Mouse (Mus musculus): ENCODE measurements around the gene Pygm.

Pygm gene

DNA sequence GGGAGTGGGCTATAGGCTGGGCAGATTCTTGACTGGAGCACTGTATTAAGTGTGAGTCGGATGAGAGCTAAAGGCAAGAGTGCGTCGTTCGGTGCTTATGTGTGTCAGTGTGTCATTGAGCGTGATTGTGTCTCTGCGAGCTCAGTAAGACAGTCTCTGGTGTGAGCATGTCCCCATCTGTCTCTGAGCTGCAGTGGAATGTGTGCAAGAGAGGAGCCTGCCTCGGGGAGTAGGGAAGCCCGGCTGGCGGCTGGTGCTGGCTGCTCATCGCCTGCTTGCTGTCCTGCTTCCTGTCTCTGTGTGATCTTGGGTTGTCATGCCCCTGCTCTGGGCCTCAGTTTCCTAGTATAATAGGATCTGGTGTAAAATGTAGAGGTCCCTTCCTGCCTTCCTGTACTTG, 58.8 kb downstream of the Pygm start:
- in situ Hi-C loops (cut with MboI, MseI), result no loop called here

DNA sequence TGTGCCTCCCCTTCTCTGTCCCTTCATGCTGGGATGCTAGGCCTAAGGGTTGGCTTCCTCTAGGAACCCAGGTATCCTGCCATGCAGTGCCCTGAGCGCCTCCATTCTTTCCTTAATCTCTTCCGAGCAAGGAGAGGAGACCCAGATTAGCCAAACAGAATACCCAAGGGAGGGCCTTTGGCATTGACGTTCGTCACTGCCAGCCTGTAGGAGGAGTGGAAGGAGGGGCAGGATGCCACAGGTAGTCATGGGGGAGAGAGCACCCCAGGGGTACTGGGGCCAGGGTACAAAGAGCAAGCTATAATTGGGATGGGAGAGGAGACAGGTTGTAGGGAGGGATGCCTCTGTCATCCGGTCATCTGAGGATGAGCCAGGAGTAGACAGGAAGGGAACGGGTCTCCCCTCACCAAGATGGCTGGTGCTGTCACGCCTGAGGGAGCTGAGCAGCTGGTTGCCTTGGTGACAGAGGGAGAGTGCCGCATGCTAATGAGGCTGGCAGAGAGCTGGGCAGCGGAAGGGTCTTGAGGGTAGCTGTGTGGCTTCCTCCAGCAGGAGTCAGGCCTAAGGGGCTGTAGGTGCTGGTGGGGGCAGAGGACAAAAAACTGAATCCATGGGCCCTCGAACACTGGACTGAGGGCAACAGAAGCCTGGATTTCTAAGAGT, 61.7 kb downstream of the Pygm start:
- in situ Hi-C loops (cut with MboI, MseI), result no loop called here

DNA sequence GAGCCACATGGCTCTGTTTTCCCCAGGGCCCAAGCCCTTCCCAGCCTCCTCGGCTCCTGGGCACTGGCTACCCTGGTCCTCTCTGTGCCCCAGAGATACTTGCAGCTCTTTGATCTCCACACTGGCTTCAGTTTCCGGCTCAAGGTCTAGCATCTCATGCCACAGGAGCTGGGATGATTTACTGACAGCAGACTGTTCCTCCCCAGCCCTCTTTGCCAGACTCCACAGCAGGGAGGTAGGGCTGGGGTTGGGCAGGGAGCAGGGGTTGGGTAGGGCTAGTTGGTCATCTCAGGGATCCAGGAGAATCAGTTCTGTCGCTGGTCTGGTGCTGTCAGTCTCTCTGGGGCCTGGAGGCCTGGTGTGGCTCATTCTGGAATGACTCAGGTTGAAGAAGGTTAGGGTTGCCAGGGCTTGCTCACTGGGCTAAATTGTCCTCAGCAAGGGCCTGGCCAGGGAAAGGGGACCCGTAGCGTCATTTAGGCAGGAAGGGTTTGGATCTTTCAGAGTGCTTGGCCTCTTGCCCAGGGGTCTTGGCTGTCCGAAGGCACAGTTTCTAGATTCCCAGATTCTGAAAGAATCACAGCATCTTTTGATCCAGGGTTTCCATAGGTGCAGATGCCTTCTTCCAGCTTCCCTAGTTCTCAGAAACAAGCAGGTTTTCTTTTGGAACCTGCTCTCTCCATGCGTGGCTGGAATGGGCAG, 62.7 kb downstream of the Pygm start:
- in situ Hi-C loops (cut with MboI, MseI), result no loop called here

All from regulatory T cell (primary cell).